Mouse (Mus musculus) left cerebral cortex, adult 18-20 months (tissue): ENCODE results near the gene 1110032A03Rik. TPM values are rescaled to one million over a fixed set of nuclear protein-coding genes. Genes with fewer than 3 reads are reported as not detected.
A peak's percentile ranks its signal among the peaks of the same experiment; 100 is the strongest.

Source experiments
- DNase-seq, 2 experiments: peaks; one replicate each; pipeline ENCODE4 v3.0.0; 2021 to 2022; ENCODE audit warnings: low spot score in 2 of 2, mixed read lengths in 1 of 2
- total RNA-seq, 2 experiments: library from RNA; stranded (reverse); gene quantifications; 2 replicates each; pipeline ENCODE4 v1.2.3; 2021

1110032A03Rik gene
- total RNA-seq, 2 experiments from 2014 or later = 33.6 to 37.6 TPM

GRCm38 (mm10) chr9:50738914-50739870 is 36.1 kb downstream of the 1110032A03Rik start, which contains the start of gene Dixdc1:
Dixdc1 (minus strand) TSS chr9:50739517.
- DNase-seq = peak; percentile 81 to 83

DNA sequence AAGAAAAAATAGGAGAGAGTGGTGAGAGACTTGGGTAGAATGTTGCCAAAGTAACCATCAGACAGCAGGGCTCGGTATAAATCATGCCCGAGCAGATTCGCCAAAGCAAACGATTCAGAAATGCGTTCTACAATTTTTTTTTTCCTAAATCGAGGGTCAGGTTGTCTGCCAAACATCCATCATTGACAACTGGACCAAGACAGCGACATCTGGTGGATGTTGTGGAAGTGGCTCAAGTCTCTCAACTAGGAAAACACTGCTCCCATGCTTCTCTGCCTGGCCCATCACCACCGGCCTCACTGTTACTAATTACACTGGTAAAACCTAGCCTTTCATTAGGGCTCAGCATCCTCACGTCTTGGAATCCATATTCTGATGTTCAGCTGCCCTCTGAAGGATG is 40.3 kb downstream of the 1110032A03Rik start:
- peak; percentile 59 to 64 for DNase-seq

GRCm38 (mm10) chr9:50732560-50732959 is 42.8 kb downstream of the 1110032A03Rik start:
- no peak for DNase-seq

GRCm38 (mm10) chr9:50729600-50729999 is 45.7 kb downstream of the 1110032A03Rik start:
- DNase-seq = no peak

GRCm38 (mm10) chr9:50727925-50728651 is 47.2 kb downstream of the 1110032A03Rik start:
- peak; percentile 79 to 89 for DNase-seq

DNA sequence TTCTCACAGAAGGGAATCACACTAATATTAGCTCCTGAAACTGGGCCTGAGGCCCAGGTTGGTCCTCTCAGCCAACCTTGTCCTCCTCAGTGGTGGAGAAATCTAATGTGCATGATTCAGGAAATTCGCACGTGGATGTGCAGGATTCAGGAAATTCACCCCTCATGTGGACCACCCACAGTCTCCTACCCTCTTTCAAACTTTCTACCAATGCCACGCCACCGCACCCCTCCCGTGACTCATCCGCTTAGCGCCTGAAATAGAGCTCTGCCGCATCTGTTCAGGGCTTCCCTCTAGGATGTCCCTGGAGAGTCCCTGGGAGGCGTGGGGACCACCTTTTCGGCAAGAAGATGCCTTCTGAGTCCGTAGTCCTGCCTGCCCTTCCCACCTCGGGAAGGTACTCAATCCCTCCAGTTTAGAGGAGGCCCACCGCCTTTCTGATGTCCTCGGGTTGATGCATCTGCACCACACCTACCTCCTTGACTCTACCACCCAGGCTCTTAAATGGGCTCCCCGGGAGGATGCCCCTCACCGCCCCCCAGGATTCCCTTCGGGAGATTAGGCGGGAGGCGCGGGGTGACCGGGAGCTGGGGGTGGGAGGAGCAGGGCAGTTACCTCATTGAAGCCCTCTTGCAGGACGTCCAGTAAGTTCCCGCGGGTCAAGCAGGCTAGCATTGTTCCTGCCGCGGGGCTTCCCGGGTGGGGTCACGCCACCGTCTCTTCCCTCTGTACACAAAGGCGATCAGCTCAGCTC is 48.0 kb downstream of the 1110032A03Rik start:
- peak; percentile 78 to 80 for DNase-seq

DNA sequence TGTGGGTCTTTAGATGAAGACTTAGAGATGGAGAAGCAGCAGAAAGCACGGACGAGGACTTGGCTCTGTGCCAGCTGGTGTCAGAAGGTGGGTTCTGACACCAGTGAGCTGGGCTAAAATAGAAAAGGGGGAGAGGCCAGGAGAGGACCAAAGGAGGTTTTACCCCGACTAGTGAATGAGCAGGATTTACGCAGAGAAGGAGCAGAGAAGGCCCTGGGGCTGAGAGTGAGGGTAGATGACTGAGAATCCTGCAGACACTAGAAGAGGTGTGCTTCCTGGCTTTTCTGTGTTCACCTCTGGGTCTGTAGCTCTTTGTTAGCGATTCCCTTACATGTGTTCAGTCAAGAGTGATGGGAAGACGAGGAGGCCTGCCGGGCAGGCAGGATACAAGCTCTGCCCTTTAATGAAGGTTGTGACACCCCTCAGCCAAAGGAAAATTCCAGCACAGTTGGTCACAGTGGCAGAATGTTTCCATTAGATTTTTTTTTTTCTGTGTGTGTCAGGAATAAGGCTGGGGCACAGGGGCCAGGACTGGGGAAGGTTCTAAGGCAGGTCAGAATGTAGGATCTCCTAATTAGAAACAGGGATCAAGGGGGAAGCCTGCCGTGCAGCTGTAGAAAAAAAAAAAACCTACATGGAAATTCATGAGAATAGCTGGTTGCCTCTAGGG is 49.3 kb downstream of the 1110032A03Rik start:
- no peak for DNase-seq

- no peak for DNase-seq
These were observed 50.5 kb downstream of the 1110032A03Rik start for GRCm38 (mm10) chr9:50724661-50725330.

- DNase-seq = no peak
These were observed 51.2 kb downstream of the 1110032A03Rik start for GRCm38 (mm10) chr9:50724147-50724546.

- peak in 1 of 2 experiments; percentile 38 for DNase-seq
These were observed 51.9 kb downstream of the 1110032A03Rik start for GRCm38 (mm10) chr9:50723406-50723805.

DNA sequence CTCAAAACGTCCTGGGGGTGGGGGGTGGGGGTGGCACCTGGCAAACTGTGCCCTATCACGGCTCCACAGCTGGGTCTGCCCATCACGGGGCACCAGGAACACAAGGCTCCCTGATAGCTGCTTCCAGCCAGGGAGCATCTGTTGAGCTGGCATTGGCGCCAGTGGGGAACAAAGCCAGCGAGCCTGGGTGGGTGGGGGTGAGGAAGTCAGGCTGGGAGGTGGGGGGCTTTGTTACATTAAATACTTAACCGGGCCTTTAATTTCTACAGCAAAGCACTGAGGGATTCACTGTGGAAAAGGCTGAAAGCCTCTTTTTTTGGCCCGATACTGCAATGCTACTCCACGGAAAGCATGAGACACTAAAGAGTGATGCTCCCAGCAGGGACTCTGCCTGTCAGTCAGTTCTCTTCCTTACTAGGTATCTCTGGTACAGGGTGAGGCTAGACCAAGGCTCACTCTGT is 52.8 kb downstream of the 1110032A03Rik start:
- DNase-seq = no peak

DNA sequence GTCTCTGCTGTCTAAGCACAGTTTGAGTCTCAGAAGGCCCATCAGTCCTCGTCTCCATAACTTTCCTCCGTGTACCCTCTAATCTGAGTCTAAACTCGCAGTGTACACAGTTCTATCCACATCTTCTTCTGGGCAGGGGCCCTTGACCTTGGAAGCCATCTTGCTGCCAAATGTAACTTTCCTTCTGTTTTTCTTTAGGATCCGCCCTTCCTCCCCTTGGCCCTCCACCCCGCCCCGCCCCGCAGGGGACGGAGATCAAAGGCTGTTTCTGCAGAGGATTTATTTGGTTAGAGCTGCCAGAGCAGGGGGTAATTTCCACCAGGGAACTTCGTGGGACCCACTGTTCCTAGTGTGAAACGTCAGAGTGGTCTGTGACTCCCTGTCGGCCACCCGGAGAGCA is 54.3 kb downstream of the 1110032A03Rik start:
- DNase-seq = no peak

GRCm38 (mm10) chr9:50718878-50719277 is 56.4 kb downstream of the 1110032A03Rik start:
- no peak for DNase-seq

GRCm38 (mm10) chr9:50714188-50714587 is 61.1 kb downstream of the 1110032A03Rik start:
- no peak for DNase-seq

Other genes starting within 250 kb of the 1110032A03Rik start
- gene Pts, start 246.8 kb downstream of the 1110032A03Rik start, total RNA-seq = 10 to 100 TPM; 24.9 to 27.4 TPM
- gene Il18, start 220.7 kb downstream of the 1110032A03Rik start, total RNA-seq = 10 to 100 TPM; 23.2 to 23.6 TPM
- 1 to 10 TPM; 3.0 to 3.7 TPM for gene Bco2, start 220.3 kb downstream of the 1110032A03Rik start, total RNA-seq
- gene Tex12, start 214.2 kb downstream of the 1110032A03Rik start, total RNA-seq = not detected
- gene Sdhd, start 171.7 kb downstream of the 1110032A03Rik start, total RNA-seq = 100 to 1,000 TPM; 104 to 118 TPM
- gene Timm8b, start 171.6 kb downstream of the 1110032A03Rik start, total RNA-seq = 100 to 1,000 TPM; 210 to 212 TPM
- gene Pih1d2, start 158.2 kb downstream of the 1110032A03Rik start, total RNA-seq = 1 to 10 TPM; 2.6 to 4.1 TPM
- 10 to 100 TPM; 16.5 to 21.5 TPM for gene Nkapd1, start 158.1 kb downstream of the 1110032A03Rik start, total RNA-seq
- gene Dlat, start 115.7 kb downstream of the 1110032A03Rik start, total RNA-seq = 100 to 1,000 TPM; 107 to 121 TPM
- 10 to 100 TPM; 67.9 to 79.3 TPM for gene Dixdc1, start 36.0 kb downstream of the 1110032A03Rik start, total RNA-seq
- 1 to 10 TPM; 2.7 to 3.1 TPM for gene 2310030G06Rik, start 29.0 kb downstream of the 1110032A03Rik start, total RNA-seq
- 100 to 1,000 TPM; 122 to 161 TPM for gene Cryab, start 24.2 kb downstream of the 1110032A03Rik start, total RNA-seq
- 1 to 10 TPM; 2.4 to 2.6 TPM for gene Hspb2, start 23.2 kb downstream of the 1110032A03Rik start, total RNA-seq
- 1 to 10 TPM; 5.4 to 6.2 TPM for gene Fdxacb1, start 7.3 kb downstream of the 1110032A03Rik start, total RNA-seq
- 10 to 100 TPM; 24.5 to 32.6 TPM for gene Alg9, start 501 bp downstream of the 1110032A03Rik start, total RNA-seq
- gene Ppp2r1b, start 69.8 kb upstream of the 1110032A03Rik start, total RNA-seq = 10 to 100 TPM; 19.8 to 27.7 TPM
- 10 to 100 TPM; 57.7 to 86.6 TPM for gene Sik2, start 233.6 kb upstream of the 1110032A03Rik start, total RNA-seq